In genomic region chr5:111360546-111360945, GRCm38 (mm10) we compare ENCODE assay signal across 15 mouse cellular contexts. TPM values are rescaled to one million over a fixed set of nuclear protein-coding genes. Genes with fewer than 3 reads are reported as not detected.
DNase-seq lines count a peak whose midpoint lies in the region; ATAC-seq and TF ChIP-seq lines count a peak whose summit lies in the region.
"Had no signal": no experiment of that assay in that cellular context is flagged by ENCODE, and none has a peak within 500 bp of the region (broad histone marks: within the 10 kb centered on the region; RNA-seq: fewer than 3 reads in every experiment).

No protein-coding gene starts in this region.

- H3K36me3 ChIP-seq in forebrain, embryonic 14.5 days (ENCODE audit: control insufficient read depth, insufficient read depth, low read length) = peaks cover 66% of the 10 kb centered on the region
- H3K36me3 ChIP-seq in forebrain, embryonic 15.5 days = peaks cover 52% of the 10 kb centered on the region

- H3K9me3 ChIP-seq in forebrain, embryonic 14.5 days (replicated peaks; ENCODE audit: control insufficient read depth, low read length) = no peaks in the 10 kb centered on the region
- H3K9me3 ChIP-seq in forebrain, embryonic 15.5 days = no peaks in the 10 kb centered on the region
- H3K9me3 ChIP-seq: heart, embryonic 10.5 days; hindbrain, embryonic 13.5 days; limb, embryonic 13.5 days; lung, embryonic 15.5 days had no signal

- peak; percentile 44 for DNase-seq in forebrain, embryonic 14.5 days (ENCODE audit: low spot score)
- DNase-seq in layer of hippocampus, adult 2 months (ENCODE audit: low spot score in 2 of 2) = no peak
- DNase-seq in layer of hippocampus, adult 11-12 months (ENCODE audit: low spot score) = no peak
- peak; percentile 53 for DNase-seq in right cerebral cortex, postnatal 4 days
- no peak for DNase-seq in right cerebral cortex, postnatal 36 days (ENCODE audit: low spot score in 2 of 2)
- DNase-seq in urinary bladder, postnatal 10 days (ENCODE audit: low spot score) = no peak
- DNase-seq: adrenal gland, adult 2 months; thymus, adult 18-20 months had no signal

- no peak overlapping the region for H3K9ac ChIP-seq in forebrain, embryonic 14.5 days (ENCODE audit: low read length)
- H3K9ac ChIP-seq in forebrain, embryonic 15.5 days (replicated peaks) = no peak overlapping the region
- H3K9ac ChIP-seq: hindbrain, embryonic 13.5 days; limb, embryonic 13.5 days; lung, embryonic 15.5 days had no signal

- H3K27me3 ChIP-seq in forebrain, embryonic 14.5 days (replicated peaks; ENCODE audit: control insufficient read depth, insufficient read depth, low read length) = no peaks in the 10 kb centered on the region
- no peaks in the 10 kb centered on the region for H3K27me3 ChIP-seq in forebrain, embryonic 15.5 days
- H3K27me3 ChIP-seq: hindbrain, embryonic 13.5 days; limb, embryonic 13.5 days; lung, embryonic 15.5 days had no signal

- H3K4me2 ChIP-seq in forebrain, embryonic 14.5 days (ENCODE audit: low read length) = no peak overlapping the region
- H3K4me2 ChIP-seq in forebrain, embryonic 15.5 days (replicated peaks) = no peak overlapping the region
- H3K4me2 ChIP-seq: hindbrain, embryonic 13.5 days; limb, embryonic 13.5 days; lung, embryonic 15.5 days; midbrain, embryonic 11.5 days had no signal

- 76% methylated on average over 5 of the region's 5 CpGs for WGBS in forebrain, embryonic 14.5 days
- 73% methylated on average over 5 of the region's 5 CpGs for WGBS in forebrain, embryonic 15.5 days

- H3K4me1 ChIP-seq in forebrain, embryonic 14.5 days (ENCODE audit: control insufficient read depth, insufficient read depth, low read length) = no peaks in the 10 kb centered on the region
- peaks cover 2% of the 10 kb centered on the region; the same call in 1 of the 2 replicates for H3K4me1 ChIP-seq in forebrain, embryonic 15.5 days
- H3K4me1 ChIP-seq: heart, embryonic 10.5 days; lung, embryonic 15.5 days had no signal

- no peak overlapping the region for H3K27ac ChIP-seq in forebrain, embryonic 14.5 days (ENCODE audit: low read depth, low read length)
- H3K27ac ChIP-seq in forebrain, embryonic 15.5 days (replicated peaks) = no peak overlapping the region
- no peak overlapping the region for H3K27ac ChIP-seq in layer of hippocampus, adult 2 months
- H3K27ac ChIP-seq: heart, embryonic 10.5 days; hindbrain, embryonic 13.5 days; limb, embryonic 13.5 days; lung, embryonic 15.5 days had no signal

- no peak overlapping the region for H3K4me3 ChIP-seq in forebrain, embryonic 14.5 days (ENCODE audit: low read depth, low read length)
- no peak overlapping the region for H3K4me3 ChIP-seq in forebrain, embryonic 15.5 days
- no peak overlapping the region for H3K4me3 ChIP-seq in layer of hippocampus, adult 2 months
- H3K4me3 ChIP-seq: heart, embryonic 10.5 days; hindbrain, embryonic 13.5 days; limb, embryonic 13.5 days; lung, embryonic 15.5 days had no signal

- peak; percentile 77 for TF ChIP-seq CTCF in layer of hippocampus, adult 2 months (conservative IDR thresholded peaks at IDR 0.05)

- ATAC-seq in forebrain, embryonic 14.5 days = no peak
- no peak for ATAC-seq in forebrain, embryonic 15.5 days (replicated peaks)
- no peak for ATAC-seq in frontal cortex, adult (ENCODE audit: low TSS enrichment)

RNA-seq across cellular contexts. Expression of gene Pitpnb, which starts 30.0 kb away (rescaled TPM):
- 102 and 105 TPM in 2 replicates for polyA plus RNA-seq in forebrain, embryonic 14.5 days (2014; fragmentation: Nextera tagmentation; extraction: Ambion mirVana)
- polyA plus RNA-seq in forebrain, embryonic 15.5 days (2015; fragmentation: Nextera tagmentation; extraction: Ambion mirVana) = 99.5 and 102 TPM in 2 replicates
- 10 to 100 TPM; 80.2 to 82.3 TPM for total RNA-seq in layer of hippocampus, adult 2 months (2021)

RNA-seq across cellular contexts. Expression of gene Mn1, which starts 56.6 kb away (rescaled TPM):
- 57.2 and 71.2 TPM in 2 replicates for polyA plus RNA-seq in forebrain, embryonic 14.5 days (2014; fragmentation: Nextera tagmentation; extraction: Ambion mirVana)
- 102 and 109 TPM in 2 replicates for polyA plus RNA-seq in forebrain, embryonic 15.5 days (2015; fragmentation: Nextera tagmentation; extraction: Ambion mirVana)
- 10 to 100 TPM; 38.4 to 45.6 TPM for total RNA-seq in layer of hippocampus, adult 2 months (2021)

Comparison
In these comparisons a context has a peak if more than half of its experiments do, and no peak if none do; other contexts are left out.
1. DNase-seq: peak in forebrain, embryonic 14.5 days (single experiment) and right cerebral cortex, postnatal 4 days (single experiment); none in layer of hippocampus, adult 2 months (0 of 2), layer of hippocampus, adult 11-12 months (single experiment), right cerebral cortex, postnatal 36 days (0 of 2) and urinary bladder, postnatal 10 days (single experiment).